Mouse (Mus musculus) heart, embryonic 15.5 days (tissue): ENCODE data around the gene Vim. TPM values are rescaled to one million over a fixed set of nuclear protein-coding genes. Genes with fewer than 3 reads are reported as not detected.

Source experiments
- ATAC-seq: fragments of 200-750 bp; cut with Nextera tagmentation; replicated peaks from 2 replicates; pipeline ENCODE4 v1.8.0; 2017; ENCODE audit warnings: low read depth, moderate TSS enrichment; ENCODE audit not compliant: insufficient number of reproducible peaks, insufficient read depth, low FRiP score
- H3K27ac ChIP-seq: fragments of 300-500 bp; sonication (generic); 2 replicates; pipeline ENCODE4 v1.5.1; 2015; ENCODE audit warnings: mild to moderate bottlenecking, inconsistent platforms
- H3K27me3 ChIP-seq: fragments of 300-500 bp; sonication (generic); 2 replicates; pipeline ENCODE4 v1.6.1; 2015; ENCODE audit warnings: inconsistent platforms
- H3K36me3 ChIP-seq: fragments of 300-500 bp; sonication (generic); 2 replicates; pipeline ENCODE4 v1.6.1; 2015; ENCODE audit warnings: mild to moderate bottlenecking, inconsistent platforms
- H3K4me1 ChIP-seq: fragments of 300-500 bp; sonication (generic); replicated peaks from 2 replicates; pipeline ENCODE4 v1.6.1; 2015; ENCODE audit warnings: inconsistent platforms
- H3K4me2 ChIP-seq: fragments of 300-500 bp; sonication (generic); 2 replicates; pipeline ENCODE4 v1.6.1; 2015; ENCODE audit warnings: inconsistent platforms, mild to moderate bottlenecking, moderate library complexity
- H3K4me3 ChIP-seq: fragments of 300-500 bp; sonication (generic); 2 replicates; pipeline ENCODE4 v1.5.1; 2015; ENCODE audit warnings: mild to moderate bottlenecking, inconsistent platforms
- H3K9ac ChIP-seq: fragments of 300-500 bp; sonication (generic); 2 replicates; pipeline ENCODE4 v1.6.1; 2015; ENCODE audit warnings: mild to moderate bottlenecking, inconsistent platforms
- H3K9me3 ChIP-seq: fragments of 300-500 bp; sonication (generic); replicated peaks from 2 replicates; pipeline ENCODE4 v1.6.1; 2016; ENCODE audit warnings: inconsistent platforms
- WGBS: fragments of 180-500 bp; shearing (Covaris S2); methylation state at CpG from one replicate; pipeline ENCODE4 v1.1.7; 2015; ENCODE audit warnings: mixed read lengths; 5-methylcytosine and 5-hydroxymethylcytosine counted together
- polyA plus RNA-seq: library from polyadenylated mRNA; unstranded; fragments of >200 nt; fragmentation: Nextera tagmentation; extraction: Ambion mirVana; gene quantifications from 2 replicates; pipeline ENCODE4 v1.2.1, GENCODE M21; 2015

Vim gene
- polyA plus RNA-seq, 1 experiment from 2014 or later: 926 TPM

- peak overlapping the region; percentile 62 for H3K4me3 ChIP-seq
- 53% methylated on average over 8 of the region's 8 CpGs for WGBS
- no peaks in the 10 kb centered on the region for H3K36me3 ChIP-seq
- peaks cover 10% of the 10 kb centered on the region for H3K4me1 ChIP-seq
- H3K4me2 ChIP-seq: peak overlapping the region; percentile 64
- no peaks in the 10 kb centered on the region for H3K9me3 ChIP-seq
- H3K27me3 ChIP-seq: no peaks in the 10 kb centered on the region
- peak overlapping the region; percentile 93 for H3K27ac ChIP-seq
- peak overlapping the region; percentile 58 for H3K9ac ChIP-seq
- ATAC-seq: 0 out of 2 replicates have a peak, but pooled peaks have one; percentile 7
These were observed 30.1 kb upstream of the Vim start for GRCm38 (mm10) chr2:13543519-13544124.

GRCm38 (mm10) chr2:13544193-13544824 lies 29.4 kb upstream of the Vim start, which contains the start of gene Trdmt1:
TSS of gene Trdmt1 (minus strand) at chr2:13544668.
- no peaks in the 10 kb centered on the region for H3K27me3 ChIP-seq
- peak; percentile 99 for ATAC-seq
- H3K36me3 ChIP-seq: no peaks in the 10 kb centered on the region
- peak within 1 kb of the TSS; percentile 64 for H3K4me2 ChIP-seq
- H3K27ac ChIP-seq: peak within 1 kb of the TSS; percentile 93
- peaks cover 10% of the 10 kb centered on the region for H3K4me1 ChIP-seq
- H3K9ac ChIP-seq: peak within 1 kb of the TSS; percentile 58
- H3K4me3 ChIP-seq: peak within 1 kb of the TSS; percentile 62
- H3K9me3 ChIP-seq: no peaks in the 10 kb centered on the region
- WGBS: under 1% methylated on average over 39 of the region's 39 CpGs

GRCm38 (mm10) chr2:13548749-13549148 lies 25.0 kb upstream of the Vim start:
- H3K4me2 ChIP-seq: no peak overlapping the region
- no peak overlapping the region for H3K4me3 ChIP-seq
- 62% methylated on average over 3 of the region's 3 CpGs for WGBS
- H3K9me3 ChIP-seq: no peaks in the 10 kb centered on the region
- H3K9ac ChIP-seq: no peak overlapping the region
- peaks cover 8% of the 10 kb centered on the region for H3K4me1 ChIP-seq
- ATAC-seq: no peak
- no peaks in the 10 kb centered on the region for H3K36me3 ChIP-seq
- H3K27ac ChIP-seq: no peak overlapping the region
- H3K27me3 ChIP-seq: no peaks in the 10 kb centered on the region

DNA sequence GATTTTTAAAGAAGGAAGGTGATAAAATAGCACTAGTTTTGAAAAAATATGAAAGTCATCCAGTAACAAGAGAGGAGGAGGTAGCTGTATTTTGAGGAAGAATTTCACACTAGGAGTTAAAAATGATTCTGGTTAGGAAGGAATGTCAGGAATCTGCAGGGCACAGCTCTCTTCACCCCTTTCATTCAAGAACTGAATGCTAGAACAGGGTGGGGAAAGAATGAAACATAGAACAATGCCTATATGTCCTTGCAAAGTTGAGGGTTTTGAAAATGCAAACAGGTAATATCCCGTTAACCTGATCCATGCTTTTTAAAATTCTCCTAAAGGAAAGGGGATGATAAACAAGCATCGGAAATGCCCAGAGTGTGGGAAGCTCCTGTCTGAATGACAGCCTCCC lies 19.8 kb upstream of the Vim start:
- Histone ChIP-seq H3K4me3 (no peak overlapping the region), H3K4me1 (peaks cover 14% of the 10 kb centered on the region), H3K9ac (no peak overlapping the region), H3K4me2 (no peak overlapping the region), H3K27me3 (no peaks in the 10 kb centered on the region), H3K27ac (no peak overlapping the region), H3K36me3 (no peaks in the 10 kb centered on the region), H3K9me3 (no peaks in the 10 kb centered on the region)
- no peak for ATAC-seq
- 34% methylated on average over 2 of the region's 2 CpGs for WGBS

GRCm38 (mm10) chr2:13556239-13556638 lies 17.5 kb upstream of the Vim start:
- H3K36me3 ChIP-seq: no peaks in the 10 kb centered on the region
- H3K9ac ChIP-seq: no peak overlapping the region
- no peak overlapping the region for H3K4me2 ChIP-seq
- H3K27ac ChIP-seq: no peak overlapping the region
- no peak for ATAC-seq
- no peak overlapping the region for H3K4me3 ChIP-seq
- no peaks in the 10 kb centered on the region for H3K9me3 ChIP-seq
- no peaks in the 10 kb centered on the region for H3K27me3 ChIP-seq
- peaks cover 14% of the 10 kb centered on the region for H3K4me1 ChIP-seq

GRCm38 (mm10) chr2:13557145-13558030 lies 16.3 kb upstream of the Vim start:
- Histone ChIP-seq H3K9me3 (no peaks in the 10 kb centered on the region), H3K9ac (no peak overlapping the region), H3K36me3 (no peaks in the 10 kb centered on the region), H3K27me3 (no peaks in the 10 kb centered on the region), H3K4me3 (no peak overlapping the region), H3K27ac (peak overlapping the region; percentile 53; the same call in 1 of the 2 replicates), H3K4me2 (no peak overlapping the region), H3K4me1 (peaks cover 14% of the 10 kb centered on the region)
- WGBS: 55% methylated on average over 9 of the region's 9 CpGs
- ATAC-seq: no peak

DNA sequence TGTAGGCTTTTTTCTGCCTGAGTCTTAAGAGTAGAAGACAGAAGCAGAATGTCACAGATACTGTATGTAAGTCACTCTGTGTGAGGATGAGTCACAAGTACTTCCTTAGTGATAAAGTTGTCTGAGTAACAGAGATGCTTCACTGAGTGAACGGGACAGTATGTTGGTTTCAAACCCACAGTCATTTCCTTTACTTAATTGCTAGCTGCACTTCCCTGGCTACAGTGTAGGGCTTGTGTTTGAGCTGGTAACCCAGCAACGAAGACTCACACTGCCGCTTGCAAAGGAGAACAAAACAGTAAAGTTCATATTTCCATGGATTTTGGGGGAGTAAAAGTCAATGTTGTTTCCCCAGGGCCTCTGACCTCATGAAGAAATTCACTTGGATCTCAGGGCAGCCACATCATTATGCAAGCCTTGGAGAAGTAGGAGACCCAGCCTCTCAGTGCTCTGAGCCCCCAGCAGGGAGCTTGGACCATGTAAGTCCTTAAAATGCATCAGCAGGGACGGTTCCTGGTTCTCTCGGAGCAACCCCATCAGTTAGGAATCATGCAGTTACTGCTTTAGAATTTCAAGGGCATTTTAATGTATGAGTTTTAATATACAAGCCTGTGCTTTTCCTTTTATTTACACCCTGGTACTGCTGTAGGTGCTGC lies 15.0 kb upstream of the Vim start:
- H3K4me1 ChIP-seq: peaks cover 14% of the 10 kb centered on the region
- no peak overlapping the region for H3K9ac ChIP-seq
- no peaks in the 10 kb centered on the region for H3K36me3 ChIP-seq
- no peak overlapping the region for H3K4me3 ChIP-seq
- H3K4me2 ChIP-seq: no peak overlapping the region
- H3K27ac ChIP-seq: peak overlapping the region; percentile 36
- peak; percentile 62; the same call in 1 of the 2 replicates for ATAC-seq
- 38% methylated on average over 5 of the region's 5 CpGs for WGBS
- no peaks in the 10 kb centered on the region for H3K27me3 ChIP-seq
- H3K9me3 ChIP-seq: no peaks in the 10 kb centered on the region

GRCm38 (mm10) chr2:13559303-13559702 lies 14.4 kb upstream of the Vim start:
- 69% methylated on average over 5 of the region's 5 CpGs for WGBS
- H3K36me3 ChIP-seq: no peaks in the 10 kb centered on the region
- no peaks in the 10 kb centered on the region for H3K27me3 ChIP-seq
- no peaks in the 10 kb centered on the region for H3K9me3 ChIP-seq
- no peak for ATAC-seq
- H3K4me1 ChIP-seq: peaks cover 10% of the 10 kb centered on the region
- H3K9ac ChIP-seq: no peak overlapping the region
- H3K4me2 ChIP-seq: no peak overlapping the region
- H3K4me3 ChIP-seq: no peak overlapping the region
- H3K27ac ChIP-seq: no peak overlapping the region

DNA sequence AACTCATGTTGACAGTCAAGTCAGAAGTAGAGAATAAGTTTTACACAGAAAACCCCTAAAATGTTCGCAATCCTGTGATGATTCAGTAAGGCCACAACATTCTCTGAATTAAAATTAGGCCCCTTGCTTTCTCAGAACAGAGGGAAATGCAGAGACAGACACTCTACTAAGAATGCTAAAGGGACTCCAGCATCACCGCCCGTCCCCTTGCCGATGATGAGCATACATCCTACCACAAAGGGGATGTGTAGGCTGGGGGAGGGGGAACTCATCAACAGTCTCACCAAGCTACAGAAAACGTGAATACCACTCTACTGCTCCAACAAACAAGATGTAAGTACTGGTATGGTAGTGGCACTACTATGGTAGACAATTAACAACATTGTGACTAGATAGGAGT lies 14.0 kb upstream of the Vim start:
- Histone ChIP-seq H3K4me1 (peaks cover 7% of the 10 kb centered on the region; the same call in 1 of the 2 replicates), H3K27ac (no peak overlapping the region), H3K9me3 (no peaks in the 10 kb centered on the region), H3K4me3 (no peak overlapping the region), H3K4me2 (no peak overlapping the region), H3K9ac (no peak overlapping the region), H3K27me3 (no peaks in the 10 kb centered on the region), H3K36me3 (no peaks in the 10 kb centered on the region)
- 79% methylated on average over 5 of the region's 5 CpGs for WGBS
- ATAC-seq: no peak

- Histone ChIP-seq H3K4me3 (no peak overlapping the region), H3K9ac (no peak overlapping the region), H3K36me3 (no peaks in the 10 kb centered on the region), H3K4me2 (no peak overlapping the region), H3K4me1 (peaks cover 7% of the 10 kb centered on the region; the same call in 1 of the 2 replicates), H3K27me3 (no peaks in the 10 kb centered on the region), H3K27ac (no peak overlapping the region), H3K9me3 (no peaks in the 10 kb centered on the region)
- ATAC-seq: no peak
- 59% methylated on average over 2 of the region's 2 CpGs for WGBS
These were observed 13.3 kb upstream of the Vim start for GRCm38 (mm10) chr2:13560396-13560795.

DNA sequence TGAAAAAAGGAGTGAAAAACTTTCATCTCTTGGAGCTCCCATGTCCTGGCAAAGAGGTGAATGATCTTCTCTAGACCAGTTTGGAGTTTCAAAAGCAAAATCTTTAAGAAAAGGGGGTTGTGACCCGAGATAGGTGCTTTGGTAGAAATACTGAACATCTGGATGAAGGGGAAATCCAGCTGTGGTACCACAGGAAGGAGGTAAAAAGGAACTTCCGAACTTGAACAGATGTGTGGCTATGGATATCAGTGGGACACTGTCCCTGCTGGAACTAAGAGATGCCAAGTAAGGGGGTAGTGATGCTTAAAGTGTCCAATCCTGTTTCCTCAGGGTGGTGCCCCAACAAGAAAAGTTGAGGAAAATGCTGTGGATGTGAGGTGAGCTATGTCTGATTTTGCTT lies 3.6 kb upstream of the Vim start:
- H3K9me3 ChIP-seq: no peaks in the 10 kb centered on the region
- WGBS: 61% methylated on average over 2 of the region's 2 CpGs
- no peaks in the 10 kb centered on the region for H3K36me3 ChIP-seq
- H3K9ac ChIP-seq: no peak overlapping the region
- no peaks in the 10 kb centered on the region for H3K27me3 ChIP-seq
- no peak overlapping the region for H3K4me2 ChIP-seq
- no peak for ATAC-seq
- H3K4me3 ChIP-seq: no peak overlapping the region
- no peak overlapping the region for H3K27ac ChIP-seq
- H3K4me1 ChIP-seq: peaks cover 10% of the 10 kb centered on the region
